Mouse (Mus musculus) adrenal gland, adult 18-20 months (tissue): ENCODE results near the gene Runx3. TPM values are rescaled to one million over a fixed set of nuclear protein-coding genes. Genes with fewer than 3 reads are reported as not detected.
A peak's percentile ranks its signal among the peaks of the same experiment; 100 is the strongest.

Experiments
- DNase-seq, 2 experiments: peaks; one replicate each; pipeline ENCODE4 v3.0.0; 2021 to 2022; ENCODE audit warnings: low spot score in 2 of 2
- total RNA-seq, 2 experiments: library from RNA; stranded (reverse); gene quantifications; 1 replicate in 1 of 2; 2 replicates in 1 of 2; pipeline ENCODE4 v1.2.3; 2021

Runx3 gene
- total RNA-seq, 2 experiments from 2014 or later = 2.3 to 4.8 TPM

DNA sequence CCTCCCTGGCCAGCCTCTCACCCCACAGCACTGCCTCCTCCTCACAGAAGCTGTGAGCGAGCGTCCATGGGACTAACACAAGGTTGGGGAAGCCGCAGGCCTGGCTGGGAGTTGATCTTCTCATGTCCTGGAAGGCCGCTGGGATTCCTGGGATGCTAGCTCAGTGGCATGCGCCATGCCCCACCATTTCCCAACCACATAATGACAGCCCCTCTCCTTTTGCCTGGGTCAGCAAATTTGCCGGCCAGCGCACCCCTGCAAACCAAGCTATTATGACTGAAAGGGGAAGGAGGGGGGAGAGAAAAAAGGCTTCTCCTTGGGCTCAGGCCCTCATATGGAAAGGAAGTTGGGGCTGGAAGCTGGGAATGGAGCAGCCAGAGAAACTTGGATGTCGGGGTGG is 6.8 kb upstream of the Runx3 start:
- no peak for DNase-seq

DNA sequence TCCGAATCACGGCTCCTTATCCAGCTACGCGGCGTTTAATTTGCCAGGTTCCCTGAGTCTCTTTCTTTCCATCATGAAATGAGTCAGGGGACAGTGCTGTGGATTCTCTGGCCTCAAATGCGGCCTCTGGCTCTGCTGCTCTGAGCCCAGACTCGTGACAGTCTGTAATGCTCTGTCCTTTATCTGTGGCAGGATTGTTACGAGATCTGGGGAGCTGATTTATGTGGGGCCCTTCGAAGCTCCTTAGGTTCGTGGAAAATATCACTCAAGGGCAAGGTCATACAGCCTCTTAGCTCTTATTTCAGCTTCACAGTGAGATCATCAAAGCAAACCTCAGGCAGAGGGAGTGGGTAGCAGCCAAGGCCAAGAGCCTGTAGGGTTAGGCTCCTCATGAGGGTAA is 6.2 kb upstream of the Runx3 start:
- peak in 1 of 2 experiments; percentile 7 for DNase-seq

DNA sequence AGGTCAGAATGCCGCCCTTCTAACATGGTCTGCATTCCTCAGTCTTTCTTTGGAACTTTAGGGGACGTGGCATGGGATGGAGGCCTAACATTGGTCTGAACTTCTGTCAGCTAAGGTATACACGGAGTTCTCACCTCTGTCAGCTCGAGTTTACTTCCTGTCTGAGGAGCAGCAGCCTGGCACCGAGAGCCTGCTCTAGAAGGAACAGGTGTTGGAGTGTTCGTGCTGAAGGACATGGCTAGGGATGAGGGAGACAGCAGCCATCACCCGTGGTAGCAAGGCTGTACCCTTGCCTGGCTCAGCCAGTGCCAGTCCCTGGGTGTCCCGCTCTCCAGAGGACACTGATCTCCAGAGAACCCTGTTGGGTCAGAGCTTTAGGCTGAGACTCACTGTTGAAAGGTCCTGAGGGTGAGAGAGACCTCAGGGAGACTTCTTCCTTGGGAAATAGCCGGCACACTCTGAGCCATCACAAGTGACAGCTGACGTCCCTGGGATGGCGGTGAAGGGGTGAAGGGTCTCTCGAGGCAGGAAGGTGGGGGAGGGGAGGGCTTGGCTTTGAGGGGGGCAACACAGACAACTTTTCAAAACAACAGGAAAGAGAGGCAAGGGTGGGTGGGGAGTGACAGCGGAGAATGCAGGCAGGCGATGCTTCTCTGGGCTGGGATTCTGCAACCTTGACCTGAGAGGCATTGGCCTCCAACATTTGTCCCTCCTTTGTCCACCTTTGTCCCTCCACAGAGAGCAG is 4.9 kb upstream of the Runx3 start:
- DNase-seq = no peak

DNA sequence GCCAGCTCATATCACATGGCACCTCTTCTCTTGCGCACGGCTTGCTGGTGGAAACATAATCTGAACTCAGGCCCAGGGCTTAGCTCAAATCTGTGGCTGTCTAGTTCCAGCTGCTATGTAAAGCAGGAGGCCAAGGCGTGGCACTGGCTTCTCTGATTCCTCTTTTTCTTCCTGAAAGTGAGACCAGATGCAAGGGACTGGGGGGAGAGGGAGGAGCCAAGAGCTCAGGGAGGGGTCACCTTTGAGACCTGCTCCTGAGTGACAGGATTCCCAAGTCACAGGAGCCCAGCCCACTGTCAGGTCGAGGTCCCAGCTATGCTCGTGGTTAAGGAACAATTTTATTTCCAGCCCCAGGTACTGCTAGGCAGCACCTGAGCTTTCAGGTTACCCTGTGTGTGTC is 4.1 kb upstream of the Runx3 start:
- no peak for DNase-seq

DNA sequence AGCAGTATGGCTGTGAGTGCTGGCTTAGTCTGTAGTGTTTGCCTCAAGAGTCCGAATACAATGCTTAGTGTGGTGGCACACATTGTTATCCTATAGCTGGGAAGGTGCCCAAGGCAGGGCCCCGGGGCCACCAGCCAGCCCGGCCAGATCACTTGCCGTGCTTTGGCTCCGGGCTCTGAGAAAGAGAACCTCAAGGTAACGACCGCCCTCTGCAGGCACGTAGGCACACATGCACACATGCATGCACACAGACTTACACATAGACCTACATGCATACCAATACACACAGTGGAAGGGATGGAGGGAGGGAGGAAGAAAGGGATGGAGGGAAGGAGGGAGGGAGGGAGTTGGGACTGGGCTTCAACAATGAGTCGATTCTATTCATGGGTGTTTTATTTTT is 2.6 kb upstream of the Runx3 start:
- DNase-seq = no peak

DNA sequence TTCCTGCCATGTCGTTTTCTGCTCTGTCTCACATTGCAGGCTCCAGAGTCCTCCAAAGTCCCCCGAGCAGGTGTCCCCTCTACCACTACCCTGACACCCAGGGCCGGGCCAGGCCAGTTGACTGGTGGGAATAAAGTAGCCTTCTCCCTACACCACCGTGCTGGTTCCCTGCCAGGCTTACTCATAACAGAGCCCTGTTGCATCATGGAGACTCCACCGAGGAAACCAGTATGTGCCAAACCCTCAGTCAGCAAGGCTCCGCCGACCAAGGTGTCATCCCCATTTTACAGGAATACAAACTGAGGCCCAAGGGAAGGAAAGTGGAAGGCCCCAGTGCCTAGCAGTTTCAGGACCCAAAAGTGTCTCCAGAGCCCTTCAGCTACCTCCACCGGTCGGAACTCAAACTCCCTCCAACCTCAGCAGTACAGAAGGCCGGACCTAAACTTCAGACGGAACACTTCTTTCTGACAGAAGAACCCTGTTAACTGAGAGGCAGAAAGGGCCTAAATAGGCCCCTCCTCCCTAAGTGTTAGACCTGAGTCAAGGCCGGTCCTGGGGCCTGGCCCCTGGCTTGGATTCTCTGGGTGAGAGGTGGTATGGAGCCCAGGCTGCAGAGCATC is 1.5 kb upstream of the Runx3 start:
- peak in 1 of 2 experiments; percentile 40 for DNase-seq

DNA sequence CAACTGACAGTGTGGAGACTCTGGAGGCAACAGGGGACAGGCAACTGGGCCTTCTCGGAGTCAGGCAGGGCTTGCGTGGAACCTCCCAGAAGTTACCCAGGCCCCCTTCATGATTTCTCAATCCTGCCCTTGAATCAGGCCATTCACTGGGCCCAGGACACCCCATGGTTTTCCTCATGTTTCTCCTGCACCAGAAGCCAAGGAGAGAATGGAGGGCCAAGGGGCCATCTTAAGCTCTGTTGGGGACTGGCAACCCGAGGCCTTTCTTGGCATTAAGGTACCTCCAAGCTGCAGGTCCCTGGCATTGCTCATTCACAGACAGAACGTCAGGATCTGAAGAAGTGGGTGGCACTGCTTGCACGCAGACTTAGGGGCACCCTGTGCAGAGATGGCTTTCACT is 3.3 kb downstream of the Runx3 start:
- no peak for DNase-seq

DNA sequence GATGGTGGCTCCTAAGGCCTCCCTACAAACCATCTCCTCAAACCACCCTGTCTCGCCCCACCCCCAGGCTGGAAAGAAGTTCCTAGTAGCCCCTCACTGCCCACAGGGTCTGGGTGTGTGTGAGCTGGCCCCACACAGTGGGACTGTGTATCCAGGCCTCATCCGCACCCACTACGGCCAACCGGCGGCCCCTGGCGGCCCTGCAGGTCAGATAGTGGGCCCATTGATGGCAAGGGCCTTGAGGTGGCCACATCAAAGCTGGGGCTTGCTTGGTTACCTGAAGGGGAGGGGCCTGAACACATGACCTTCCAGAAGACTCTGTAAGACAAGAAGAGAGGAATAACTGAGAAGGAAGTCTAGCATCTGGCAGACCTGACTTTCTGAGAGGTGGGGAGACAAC is 4.3 kb downstream of the Runx3 start:
- DNase-seq = no peak

DNA sequence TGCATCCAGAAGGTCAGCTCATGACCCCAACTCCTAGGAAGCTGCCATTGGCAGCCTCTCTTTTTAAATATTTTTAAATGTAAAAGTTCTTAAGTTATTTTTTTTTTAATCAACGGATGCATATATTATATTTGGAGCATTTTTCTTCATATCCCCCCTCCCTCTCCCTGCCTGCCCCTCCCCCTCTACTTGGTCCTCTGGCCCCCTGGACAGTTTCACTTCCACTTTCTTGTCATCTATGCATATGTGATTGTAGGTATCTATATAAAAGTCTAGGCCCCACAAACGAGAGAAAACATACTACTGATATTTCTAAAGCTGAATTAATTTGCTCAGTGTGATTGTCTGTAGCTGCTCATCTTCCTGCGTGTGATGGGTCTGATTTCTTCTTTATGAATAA is 4.7 kb downstream of the Runx3 start:
- DNase-seq = no peak

DNA sequence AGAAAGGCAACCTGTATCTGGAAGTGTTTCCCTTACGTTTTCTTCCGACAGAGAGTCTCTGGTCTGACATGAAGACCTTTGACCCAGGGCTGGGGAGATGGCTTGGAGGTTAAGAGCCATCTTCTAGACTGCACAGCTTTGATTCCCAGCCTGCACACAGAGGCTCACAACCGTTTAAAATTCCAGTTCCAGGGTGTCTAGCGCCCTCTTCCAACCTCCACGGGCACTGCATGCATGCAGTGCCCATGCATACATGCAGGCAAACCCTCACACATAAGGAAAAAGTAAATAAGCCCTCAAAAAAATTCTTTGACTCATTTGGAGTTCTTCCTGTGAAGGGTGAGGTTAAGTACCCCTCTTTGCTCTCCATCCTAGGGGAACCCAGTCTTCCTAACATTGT is 5.9 kb downstream of the Runx3 start:
- no peak for DNase-seq

DNA sequence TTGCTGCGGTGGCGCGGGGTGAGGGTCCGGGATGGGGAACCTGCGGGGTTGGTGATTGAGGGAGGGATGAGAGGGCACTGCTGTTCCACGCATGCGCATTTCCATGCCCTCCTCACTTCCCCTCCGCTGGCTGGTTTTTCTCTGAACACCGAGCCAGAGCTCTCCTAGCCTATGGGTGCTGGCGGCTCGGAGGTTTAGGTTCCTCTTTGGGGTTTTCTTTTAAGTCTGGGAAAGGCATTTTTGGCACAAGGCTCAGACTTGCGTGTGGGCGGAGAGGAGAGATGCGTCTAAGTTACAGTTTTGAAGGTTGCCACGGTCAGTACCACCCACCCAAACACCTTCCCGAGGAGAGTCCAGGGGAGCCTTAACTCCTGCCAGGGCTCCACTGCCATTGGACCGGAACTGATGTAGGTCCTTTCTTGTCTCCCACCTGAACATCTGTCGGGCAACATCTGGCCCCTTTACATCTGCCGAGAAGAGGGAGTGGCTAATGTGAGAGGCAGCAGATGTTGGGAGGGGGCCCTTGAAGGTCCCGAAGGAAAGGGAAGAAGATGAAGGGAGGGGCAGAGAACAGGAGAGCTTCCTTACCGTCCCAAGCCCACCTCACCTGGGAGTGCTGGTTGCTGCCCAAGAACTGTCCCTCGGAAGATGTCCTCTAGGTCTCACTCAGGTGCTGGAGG is 8.5 kb downstream of the Runx3 start:
- no peak for DNase-seq

DNA sequence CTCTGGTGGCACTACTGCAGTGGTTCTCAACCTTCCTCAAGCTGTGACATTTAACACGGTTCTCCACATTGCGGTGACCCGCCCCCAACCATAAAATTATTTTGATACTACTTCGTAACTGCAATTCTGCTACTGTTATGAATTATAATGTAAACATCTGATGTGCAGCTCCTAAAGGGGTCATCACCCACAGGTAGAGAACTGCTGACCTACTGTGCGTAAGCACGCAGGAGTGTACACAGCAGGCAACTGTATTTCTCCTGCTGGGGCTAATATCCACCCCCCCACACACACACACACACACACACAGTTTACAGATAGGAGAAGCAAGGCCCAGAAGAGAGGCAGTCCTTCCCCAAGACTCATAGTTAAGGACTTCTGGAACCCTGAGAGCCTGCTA is 9.7 kb downstream of the Runx3 start:
- DNase-seq = no peak

DNA sequence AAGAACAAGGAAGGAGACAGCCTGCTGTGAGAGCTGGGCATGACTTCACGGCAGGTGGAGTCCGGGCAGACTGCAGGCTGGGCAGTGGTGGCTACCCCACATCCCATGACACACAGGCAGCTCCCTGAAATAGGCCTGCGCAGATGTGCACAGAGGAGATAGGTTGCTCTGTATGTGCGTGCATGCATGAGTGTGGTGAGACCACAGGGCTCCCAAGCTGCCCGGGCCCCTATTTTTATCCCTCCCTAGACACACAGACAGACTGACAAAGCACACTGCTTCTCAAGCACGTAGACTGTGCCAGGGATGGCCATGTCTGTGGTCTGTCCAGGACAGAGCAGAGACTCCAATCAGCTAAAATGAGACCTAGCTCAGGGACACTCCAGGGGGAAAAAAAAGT is 10.7 kb downstream of the Runx3 start:
- no peak for DNase-seq

DNA sequence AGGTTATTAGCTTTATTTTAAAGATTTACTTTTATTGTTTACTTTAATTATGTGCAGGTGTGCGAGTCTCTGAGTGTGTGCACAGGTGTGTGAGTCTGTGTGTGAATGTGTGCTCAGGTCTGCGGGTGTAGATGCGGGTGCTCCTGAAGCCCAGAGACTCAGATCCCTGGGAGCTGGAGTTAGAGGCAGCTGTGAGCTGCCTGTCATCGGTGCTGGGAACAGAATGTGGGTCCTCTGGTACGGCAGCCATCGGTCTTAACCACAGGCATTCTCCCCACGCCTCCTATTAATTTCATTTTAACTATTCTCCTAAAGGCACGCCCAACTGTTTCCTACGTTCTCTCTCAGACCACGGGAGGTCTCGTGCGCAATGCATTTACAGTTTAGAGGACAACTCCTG is 12.3 kb downstream of the Runx3 start:
- DNase-seq = no peak

DNA sequence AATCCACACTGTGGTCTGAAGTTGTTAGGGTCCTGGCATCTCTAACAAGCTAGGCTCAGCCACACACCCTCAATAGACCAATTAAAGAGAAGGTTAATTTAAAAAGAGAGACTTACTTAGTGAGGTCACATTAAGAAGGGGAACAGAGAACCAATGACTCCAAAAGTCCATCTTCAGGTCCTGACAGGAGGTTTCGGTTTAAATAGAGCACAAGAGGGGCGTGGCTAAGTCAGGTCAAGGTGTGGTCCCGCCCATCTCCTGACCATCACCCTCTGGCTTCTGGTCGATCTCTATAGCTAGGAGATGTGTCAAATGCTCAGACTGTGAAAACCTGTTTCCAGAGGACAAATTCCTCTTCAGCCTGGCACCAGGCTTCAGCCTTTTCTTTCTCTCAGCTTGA is 13.3 kb downstream of the Runx3 start:
- DNase-seq = no peak

DNA sequence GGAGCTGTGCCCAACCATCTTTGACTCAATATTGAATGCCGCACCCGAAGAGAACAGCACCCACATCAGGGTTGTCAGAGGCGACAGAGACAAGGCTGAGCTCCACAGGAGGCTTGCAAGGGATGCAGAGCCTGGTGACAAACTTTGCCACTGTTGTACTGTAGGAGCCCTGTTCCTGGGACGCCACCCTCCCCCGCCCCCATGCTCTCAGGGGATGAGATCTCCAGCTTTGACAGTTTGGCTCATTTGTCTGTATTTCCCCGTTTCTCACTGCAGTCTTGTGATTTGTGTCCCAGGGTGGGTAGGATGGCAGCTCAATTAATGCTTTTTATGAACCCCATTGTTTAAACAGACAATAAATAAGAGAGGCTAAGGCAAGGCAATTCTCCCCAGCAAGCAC is 14.9 kb downstream of the Runx3 start:
- no peak for DNase-seq

DNA sequence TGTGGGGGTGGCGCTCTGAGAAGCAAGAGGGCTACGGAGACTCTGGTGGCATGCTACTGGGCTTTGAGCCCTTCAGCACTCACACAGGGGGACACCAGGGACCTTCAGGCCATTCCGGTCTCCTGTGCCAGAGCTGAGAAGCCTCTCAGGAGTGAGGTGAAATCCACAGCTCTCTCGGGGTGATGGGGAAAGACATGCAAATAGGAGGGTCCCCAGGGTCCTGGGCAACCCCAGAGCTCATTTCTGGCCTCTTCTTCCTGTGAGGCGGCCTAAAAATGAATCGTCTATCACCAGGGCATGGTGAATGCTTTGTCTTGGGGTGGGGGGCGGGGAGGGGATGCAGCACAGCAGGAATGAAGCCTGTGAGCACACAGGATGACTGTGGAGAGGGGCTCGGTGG is 15.8 kb downstream of the Runx3 start:
- no peak for DNase-seq

DNA sequence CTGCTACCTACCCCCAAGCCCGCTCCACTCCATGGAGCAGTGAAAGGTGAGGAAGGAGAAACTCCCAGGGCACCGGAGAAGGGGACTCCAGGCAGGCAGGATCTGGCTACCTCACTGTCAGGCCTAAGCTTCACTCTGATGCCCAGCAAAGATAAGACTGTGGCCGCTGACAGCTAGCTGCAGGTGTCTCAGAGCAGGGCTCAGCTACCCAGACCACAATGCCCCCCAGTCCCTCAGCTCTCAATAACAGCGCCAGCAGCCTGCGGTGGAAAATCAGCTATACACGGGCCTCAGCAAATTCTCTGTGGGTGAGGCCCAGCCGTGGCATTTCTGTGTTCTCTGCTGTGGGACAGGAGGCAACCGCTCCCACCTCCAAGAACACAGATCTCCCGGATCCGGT is 16.2 kb downstream of the Runx3 start:
- no peak for DNase-seq

DNA sequence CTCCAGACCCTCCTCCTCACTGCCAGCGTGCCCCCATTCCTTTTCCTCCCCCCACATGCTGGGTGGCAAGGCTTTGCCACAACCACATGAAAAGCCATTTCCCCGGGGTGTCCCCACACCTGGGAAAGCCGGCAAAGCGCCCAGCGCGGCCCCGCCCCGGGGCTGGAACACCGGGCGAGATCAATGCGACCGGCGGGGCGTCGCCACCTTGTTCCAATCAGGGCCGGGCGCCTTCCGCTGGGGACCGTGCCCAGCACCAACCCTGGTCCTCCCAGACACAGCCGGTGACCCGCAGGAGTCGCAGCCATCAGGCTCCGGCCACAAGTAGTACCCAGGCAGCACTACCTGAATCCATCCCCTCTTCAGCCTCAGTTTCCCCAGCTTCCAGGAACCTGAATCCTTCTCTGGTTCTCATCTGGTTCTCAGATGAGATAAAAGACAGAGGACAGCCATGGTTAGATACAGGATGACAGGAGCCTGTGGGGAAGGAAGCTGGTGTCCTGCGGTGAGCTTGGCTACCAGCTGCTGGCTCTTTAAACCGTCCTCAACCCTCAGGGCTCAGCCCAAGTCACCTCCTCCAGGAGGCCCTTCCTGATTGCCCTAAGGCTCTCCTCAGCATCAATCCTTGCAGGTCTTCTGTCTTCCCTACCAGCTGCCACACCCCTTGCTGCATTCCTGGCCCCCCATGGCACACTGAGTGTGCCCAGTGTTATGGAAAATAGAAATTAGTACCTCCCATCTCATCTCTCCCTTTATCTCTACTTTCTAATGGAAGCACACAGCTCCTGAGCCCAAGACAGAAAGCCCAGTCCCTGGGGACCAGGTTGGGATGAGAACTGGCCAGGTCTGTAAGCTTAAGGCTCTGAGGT is 20.4 kb downstream of the Runx3 start:
- no peak for DNase-seq

DNA sequence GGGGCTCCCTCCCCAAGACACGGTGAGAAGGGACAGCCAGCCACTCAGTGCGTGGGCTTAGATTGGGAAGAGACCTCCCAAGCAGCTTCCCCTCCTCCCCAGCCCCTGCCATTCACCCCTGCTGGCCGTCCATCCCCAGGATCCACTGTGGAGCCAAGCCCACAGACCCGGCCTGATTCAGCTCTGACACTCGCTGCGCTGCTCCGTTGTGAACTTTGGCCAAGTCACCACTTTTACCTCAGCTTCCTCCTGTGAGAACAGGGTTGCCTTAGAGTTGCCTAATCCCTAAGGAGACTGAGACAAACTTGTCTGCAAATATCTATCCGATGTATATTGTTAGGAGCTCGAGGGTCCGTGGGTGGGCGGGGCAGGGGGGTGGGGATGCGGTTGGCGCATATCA is 21.3 kb downstream of the Runx3 start:
- no peak for DNase-seq

DNA sequence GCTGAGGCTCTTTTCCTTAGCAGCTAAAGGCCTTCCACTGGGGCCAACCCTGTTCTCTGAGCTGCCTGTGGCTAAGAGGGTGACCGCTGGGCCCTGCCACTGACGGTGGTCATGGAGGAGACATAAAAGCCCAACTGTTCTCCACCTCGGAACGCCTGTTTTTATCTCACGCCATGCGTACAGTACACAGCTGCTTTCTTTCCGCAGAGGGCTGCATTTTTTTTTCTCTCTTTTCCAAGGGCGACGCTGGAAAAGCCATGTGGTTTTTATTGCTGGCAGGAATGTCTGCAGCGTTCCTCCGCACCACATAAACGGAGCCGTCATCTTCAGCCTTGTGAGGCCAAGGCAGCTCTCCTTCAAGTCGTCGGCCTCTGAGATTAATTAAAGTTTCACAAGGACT is 26.3 kb downstream of the Runx3 start:
- DNase-seq = no peak

DNA sequence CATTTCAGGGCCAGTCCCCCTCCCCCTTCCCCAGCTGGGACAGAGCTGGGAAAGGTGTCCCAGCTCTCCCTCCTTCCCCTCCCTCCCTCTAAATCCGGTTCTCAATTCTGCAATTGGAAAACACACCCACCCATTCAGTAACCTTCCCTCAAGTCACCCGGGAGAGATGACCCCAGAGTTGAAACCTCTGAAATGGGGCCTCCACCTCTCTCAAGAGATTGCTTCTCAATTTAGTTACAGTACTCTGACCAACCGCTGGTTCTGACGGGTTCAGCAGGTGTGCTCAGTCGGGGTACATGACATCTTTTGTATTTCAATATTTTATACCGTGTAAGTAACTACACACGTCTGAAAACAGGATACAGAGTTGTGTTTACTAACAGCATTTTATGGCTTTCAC is 28.2 kb downstream of the Runx3 start:
- no peak for DNase-seq
